Mouse (Mus musculus) kidney, adult 2 months (tissue): Measurements from ENCODE around the gene Sdhaf2. TPM values are rescaled to one million over a fixed set of nuclear protein-coding genes. Genes with fewer than 3 reads are reported as not detected.

Experiments used
- DNase-seq: peaks from one replicate; pipeline ENCODE4 v3.0.0; 2021
- H3K27ac ChIP-seq: fragments of 200-500 bp; 2 replicates; pipeline ENCODE4 v1.5.1; 2012; ENCODE audit warnings: low read depth, low read length, control low read depth, inconsistent platforms; ENCODE audit not compliant: insufficient read depth
- H3K27me3 ChIP-seq: fragments of 200-500 bp; replicated peaks from 2 replicates; pipeline ENCODE4 v1.6.1; 2012; ENCODE audit warnings: mild to moderate bottlenecking, moderate library complexity, low read length, inconsistent platforms; ENCODE audit not compliant: control insufficient read depth, insufficient read depth
- H3K36me3 ChIP-seq: fragments of 200-500 bp; 2 replicates; pipeline ENCODE4 v1.6.1; 2012; ENCODE audit warnings: mild to moderate bottlenecking, moderate library complexity, low read length, inconsistent platforms; ENCODE audit not compliant: control insufficient read depth, insufficient read depth
- H3K4me1 ChIP-seq: fragments of 200-500 bp; 2 replicates; pipeline ENCODE4 v1.6.1; 2011; ENCODE audit warnings: low read length; ENCODE audit not compliant: control insufficient read depth, insufficient read depth
- H3K4me3 ChIP-seq: fragments of 200-500 bp; 2 replicates; pipeline ENCODE4 v1.5.1; 2011; ENCODE audit warnings: mild to moderate bottlenecking, low read depth, low read length, control low read depth; ENCODE audit not compliant: insufficient read depth
- CTCF ChIP-seq: fragments of 200-500 bp; conservative IDR thresholded peaks from 2 replicates; pipeline ENCODE4 v1.5.1; 2011; ENCODE audit warnings: low read depth, mild to moderate bottlenecking, control low read depth, low read length, moderate library complexity, mixed read lengths; ENCODE audit not compliant: insufficient read depth, insufficient read length
- POLR2A ChIP-seq: fragments of 200-500 bp; IDR thresholded peaks from one replicate; pipeline ENCODE4 v1.6.1; 2011; ENCODE audit warnings: low read depth, low read length, control low read depth
- WGBS: fragments of 180-500 bp; shearing (Covaris S2); methylation state at CpG from one replicate; pipeline ENCODE4 v1.1.7; 2018; 5-methylcytosine and 5-hydroxymethylcytosine counted together
- polyA plus RNA-seq: library from polyadenylated mRNA; depleted of rRNA; stranded (reverse); fragments of >200 nt; gene quantifications from 2 replicates; pipeline ENCODE4 v1.2.3, GENCODE M21; 2012

The Sdhaf2 gene
- polyA plus RNA-seq, 1 experiment: 33.1 TPM

DNA sequence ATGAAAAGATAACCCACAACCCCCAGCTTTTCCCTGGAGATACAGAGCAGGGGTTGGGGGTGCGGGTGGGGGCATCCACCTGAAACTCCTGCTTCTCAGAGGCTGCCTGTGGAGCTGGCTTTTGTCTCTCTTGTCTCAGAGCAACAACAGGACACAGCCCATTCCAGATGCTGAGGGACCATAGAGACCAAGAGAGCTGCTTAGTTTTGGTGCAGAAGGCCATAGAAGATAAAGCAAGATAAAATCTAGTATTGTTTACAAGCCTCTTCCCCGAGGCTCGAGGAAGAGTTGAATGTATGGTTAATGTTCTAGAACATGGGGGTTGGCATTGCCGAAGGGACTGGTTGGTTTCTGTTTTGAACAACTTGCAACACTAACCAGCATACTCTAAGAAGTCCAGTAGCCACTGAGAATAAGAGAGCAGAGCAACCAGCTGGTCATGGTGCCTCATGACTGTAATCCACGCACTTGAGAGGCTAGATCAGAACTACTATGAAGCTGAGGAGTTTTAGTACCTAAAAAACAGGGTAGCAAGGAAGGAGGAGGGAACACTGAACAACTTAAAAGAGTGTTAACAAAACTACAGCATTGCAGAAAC, 2.4 kb downstream of the Sdhaf2 start:
- TF ChIP-seq POLR2A (no peak), CTCF (no peak)
- Histone ChIP-seq H3K36me3 (peaks cover 2% of the 10 kb centered on the region; the same call in 1 of the 2 replicates), H3K27me3 (no peaks in the 10 kb centered on the region), H3K27ac (no peak overlapping the region), H3K4me3 (no peak overlapping the region), H3K4me1 (peaks cover 18% of the 10 kb centered on the region)
- DNase-seq: no peak
- WGBS: 58% methylated on average over 5 of the region's 5 CpGs

- no peak for DNase-seq
- peaks cover 1% of the 10 kb centered on the region; the same call in 1 of the 2 replicates for H3K36me3 ChIP-seq
- no peaks in the 10 kb centered on the region for H3K27me3 ChIP-seq
- TF ChIP-seq CTCF (no peak), POLR2A (no peak)
- no peak overlapping the region for H3K4me3 ChIP-seq
- 67% methylated on average over 1 of the region's 1 CpGs for WGBS
- H3K4me1 ChIP-seq: peaks cover 14% of the 10 kb centered on the region
- no peak overlapping the region for H3K27ac ChIP-seq
Observed at GRCm38 (mm10) chr19:10521926-10522325, 4.0 kb downstream of the Sdhaf2 start.

DNA sequence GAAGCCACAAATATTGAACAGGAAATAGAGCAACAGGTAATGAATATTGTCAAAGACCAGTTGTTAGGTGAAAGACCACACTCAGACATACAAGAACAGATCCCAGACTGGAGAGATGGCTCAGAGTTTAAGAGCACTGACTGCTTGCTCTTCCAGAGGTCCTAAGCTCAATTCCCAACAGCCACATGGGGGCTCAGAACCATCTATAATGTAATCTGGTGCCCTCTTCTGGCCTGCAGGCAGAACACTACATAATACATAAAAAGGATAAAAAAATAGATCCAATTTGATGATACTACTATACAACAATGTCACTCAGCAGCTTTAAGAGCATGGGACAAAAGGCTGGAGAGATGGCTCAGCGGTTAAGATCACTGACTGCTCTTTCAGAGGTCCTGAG, 5.6 kb downstream of the Sdhaf2 start:
- peak; percentile 28 for DNase-seq
- Histone ChIP-seq H3K4me1 (peaks cover 7% of the 10 kb centered on the region; the same call in 1 of the 2 replicates), H3K4me3 (no peak overlapping the region), H3K36me3 (no peaks in the 10 kb centered on the region; the same call in 1 of the 2 replicates), H3K27ac (no peak overlapping the region), H3K27me3 (no peaks in the 10 kb centered on the region)
- 48% methylated on average over 1 of the region's 1 CpGs for WGBS
- TF ChIP-seq POLR2A (no peak), CTCF (peak; percentile 24; the same call in 1 of the 2 replicates)

DNA sequence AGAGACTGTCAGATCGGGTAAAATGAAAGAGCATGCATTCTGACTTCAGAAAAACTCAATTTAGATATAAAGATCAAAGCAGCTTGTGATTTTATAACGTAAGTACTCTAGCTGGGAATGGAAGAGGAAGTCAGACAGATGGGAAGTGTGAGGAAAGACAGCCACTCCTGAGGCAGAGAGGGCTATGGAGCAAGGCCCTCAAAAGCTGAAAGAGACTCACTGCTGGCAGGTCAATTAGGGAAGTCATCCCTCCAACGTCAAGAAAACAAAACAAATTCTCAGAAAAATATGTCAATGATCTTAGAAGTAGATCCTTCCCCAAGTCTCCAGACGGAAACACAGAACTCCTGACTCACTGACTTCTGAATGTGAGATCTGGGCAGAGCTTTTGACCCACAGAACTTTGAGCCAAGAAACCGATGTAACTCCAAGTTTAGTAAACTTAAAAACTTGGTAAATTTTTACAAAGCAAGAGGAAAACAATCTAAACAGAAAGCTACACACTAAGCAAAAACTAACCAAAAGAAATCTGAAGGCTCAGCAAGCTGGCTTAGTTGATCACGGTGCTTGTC, 15.1 kb downstream of the Sdhaf2 start:
- Histone ChIP-seq H3K36me3 (peaks cover 8% of the 10 kb centered on the region; the same call in 1 of the 2 replicates), H3K4me3 (no peak overlapping the region), H3K4me1 (peaks cover 3% of the 10 kb centered on the region; the same call in 1 of the 2 replicates), H3K27me3 (no peaks in the 10 kb centered on the region), H3K27ac (peak overlapping the region; percentile 45; the same call in 1 of the 2 replicates)
- no peak for TF ChIP-seq POLR2A
- no peak for TF ChIP-seq CTCF
- DNase-seq: peak; percentile 54
- 48% methylated on average over 6 of the region's 6 CpGs for WGBS

DNA sequence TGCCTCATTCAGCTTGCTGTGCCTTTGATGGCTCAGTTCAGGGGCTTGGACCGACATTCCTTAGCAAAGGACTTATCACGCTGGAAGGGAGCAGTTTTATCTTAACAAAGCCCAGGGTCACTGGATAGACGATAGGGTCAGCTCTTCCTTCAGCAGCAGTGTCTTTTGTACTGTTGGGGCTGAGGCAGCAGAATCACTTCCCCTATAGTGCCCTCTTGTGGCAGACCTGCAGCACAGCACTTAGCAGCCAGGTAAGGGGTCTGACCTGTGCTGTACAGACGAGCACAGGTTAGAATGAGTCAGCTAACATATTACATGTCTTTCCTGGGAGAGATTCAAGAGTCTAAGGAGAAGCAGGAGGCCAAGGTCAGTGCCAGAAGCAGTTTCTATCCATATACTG, 23.4 kb downstream of the Sdhaf2 start:
- no peak overlapping the region for H3K4me3 ChIP-seq
- H3K27me3 ChIP-seq: no peaks in the 10 kb centered on the region
- H3K36me3 ChIP-seq: peaks cover 3% of the 10 kb centered on the region
- no peak overlapping the region for H3K27ac ChIP-seq
- TF ChIP-seq CTCF (peak; percentile 92), POLR2A (no peak)
- 10% methylated on average over 4 of the region's 4 CpGs for WGBS
- DNase-seq: peak; percentile 34
- no peaks in the 10 kb centered on the region for H3K4me1 ChIP-seq

- Histone ChIP-seq H3K36me3 (peaks cover 2% of the 10 kb centered on the region), H3K4me3 (no peak overlapping the region), H3K4me1 (no peaks in the 10 kb centered on the region), H3K27me3 (no peaks in the 10 kb centered on the region), H3K27ac (no peak overlapping the region)
- WGBS: 96% methylated on average over 8 of the region's 8 CpGs
- TF ChIP-seq CTCF (no peak), POLR2A (no peak)
- DNase-seq: no peak
Observed at GRCm38 (mm10) chr19:10500581-10500980, 25.4 kb downstream of the Sdhaf2 start.

GRCm38 (mm10) chr19:10497512-10498160, 28.3 kb downstream of the Sdhaf2 start:
- no peaks in the 10 kb centered on the region for H3K27me3 ChIP-seq
- H3K4me3 ChIP-seq: no peak overlapping the region
- TF ChIP-seq POLR2A: no peak
- TF ChIP-seq CTCF: no peak
- no peak for DNase-seq
- 33% methylated on average over 8 of the region's 8 CpGs for WGBS
- no peaks in the 10 kb centered on the region for H3K4me1 ChIP-seq
- H3K36me3 ChIP-seq: peaks cover 2% of the 10 kb centered on the region
- no peak overlapping the region for H3K27ac ChIP-seq
